Mouse (Mus musculus) liver, embryonic 14.5 days (tissue): ENCODE data around the gene Kcnq2.

Experiments used
- CTCF ChIP-seq: IDR thresholded peaks from 2 replicates; pipeline ENCODE4 v1.5.1; 2016; ENCODE audit warnings: antibody characterized with exemption, low read depth, control low read depth
- EP300 ChIP-seq: IDR thresholded peaks from 2 replicates; pipeline ENCODE4 v1.6.1; 2016; ENCODE audit warnings: antibody characterized with exemption, low read depth

- no peak for TF ChIP-seq CTCF
- no peak for TF ChIP-seq EP300
Observed at GRCm38 (mm10) chr2:181116436-181116835, 18.7 kb downstream of the Kcnq2 start.
